Mouse (Mus musculus) adrenal gland, postnatal 25 days (tissue): ENCODE results near the gene Tor1b. TPM values are rescaled to one million over a fixed set of nuclear protein-coding genes. Genes with fewer than 3 reads are reported as not detected.
"Not testable (repeated sequence)": the region's sequence is repeated elsewhere in the genome, so short reads cannot be mapped to it uniquely, and the experiment has no call there.

Experiments used
- DNase-seq: peaks from one replicate; pipeline ENCODE4 v3.0.0; 2021; ENCODE audit warnings: mixed read lengths
- total RNA-seq: library from RNA; stranded (reverse); gene quantifications from 2 replicates; pipeline ENCODE4 v1.2.3, GENCODE M21; 2021

Gene Tor1b
- total RNA-seq, 1 experiment from 2014 or later: 59.8 TPM

DNA sequence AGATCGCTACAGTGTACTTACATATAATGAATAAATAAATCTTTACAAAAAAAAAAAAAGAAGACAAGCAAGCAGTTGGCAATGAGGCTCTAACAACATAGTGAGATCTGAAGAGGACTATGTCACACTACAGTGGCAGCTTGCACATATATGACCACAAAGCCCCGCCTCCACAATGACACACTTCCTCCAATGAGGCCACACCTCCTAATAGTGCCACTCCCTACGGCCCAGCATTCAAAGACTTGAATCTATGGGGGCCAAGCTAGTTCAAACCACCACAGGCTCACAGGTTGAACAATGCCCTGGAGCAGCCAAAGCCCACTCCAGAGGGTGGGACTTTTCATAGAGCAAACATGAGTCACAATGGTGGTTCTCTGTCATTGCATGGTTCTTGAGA is 20.8 kb upstream of the Tor1b start:
- no peak for DNase-seq

GRCm38 (mm10) chr2:30933032-30933431 is 19.7 kb upstream of the Tor1b start:
- DNase-seq: no peak

DNA sequence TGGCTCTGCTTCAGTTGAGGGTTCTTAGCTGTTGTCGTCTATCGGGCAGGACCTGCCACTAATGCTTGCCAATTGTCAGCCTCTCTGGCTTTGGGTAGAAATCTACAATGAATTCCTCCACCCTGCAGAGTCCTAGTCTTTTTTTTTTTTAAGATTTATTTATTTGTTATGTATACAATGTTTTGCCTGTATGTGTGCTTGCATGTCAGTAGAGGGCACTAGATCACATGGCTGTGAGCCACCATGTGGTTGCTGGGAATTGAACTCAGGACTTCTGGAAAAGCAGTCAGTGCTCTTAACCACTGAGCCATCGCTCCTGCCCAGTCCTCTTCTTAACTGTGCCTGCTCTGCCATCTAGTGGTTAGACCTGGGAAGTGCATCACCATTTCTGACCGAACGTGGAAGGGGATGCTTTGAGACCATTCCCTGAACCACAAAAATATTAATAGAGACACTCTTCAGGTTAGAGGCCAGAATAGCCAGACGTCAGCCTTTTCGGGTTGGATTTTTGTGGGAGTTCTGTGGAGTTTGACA is 18.8 kb upstream of the Tor1b start:
- peak; percentile 71 for DNase-seq

DNA sequence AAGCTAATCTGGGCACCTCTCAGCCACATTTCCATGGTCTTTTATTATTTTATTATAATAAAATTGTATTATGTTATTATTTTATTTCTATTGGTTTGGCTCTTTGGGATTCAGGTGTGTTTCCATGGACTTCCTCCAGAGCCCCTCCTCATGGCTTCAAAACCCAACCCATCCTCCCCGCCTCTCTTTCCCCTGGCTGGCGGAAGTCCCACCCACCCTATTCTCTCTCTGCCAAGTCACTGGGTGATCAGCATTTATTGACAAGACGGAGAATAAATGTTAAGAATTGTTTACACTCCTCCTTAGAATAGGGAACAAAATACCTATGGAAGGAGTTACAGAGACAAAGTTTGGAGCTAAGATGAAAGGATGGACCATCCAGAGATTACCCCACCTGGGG is 16.0 kb upstream of the Tor1b start:
- no peak for DNase-seq

- no peak for DNase-seq
Measured at GRCm38 (mm10) chr2:30937731-30938130, 15.0 kb upstream of the Tor1b start.

GRCm38 (mm10) chr2:30938574-30938991 is 14.2 kb upstream of the Tor1b start:
- DNase-seq: no peak

GRCm38 (mm10) chr2:30941586-30941985 is 11.2 kb upstream of the Tor1b start:
- DNase-seq: no peak

DNA sequence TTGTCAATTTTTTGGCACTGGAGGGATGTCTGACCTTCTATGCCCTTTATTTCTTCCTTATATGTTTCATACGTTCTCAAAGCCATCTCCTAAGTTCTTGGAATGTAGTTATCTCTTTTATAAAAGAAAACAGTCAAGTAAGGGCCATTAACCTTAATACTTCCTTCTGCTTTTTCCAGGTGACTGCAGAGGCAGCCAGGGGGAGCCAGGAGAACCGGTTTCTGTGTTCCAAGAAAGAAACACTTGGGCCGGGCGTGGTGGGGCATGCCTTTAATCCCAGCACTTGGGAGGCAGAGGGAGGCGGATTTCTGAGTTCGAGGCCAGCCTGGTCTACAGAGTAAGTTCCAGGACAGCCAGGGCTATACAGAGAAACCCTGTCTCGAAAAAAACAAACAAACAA is 10.6 kb upstream of the Tor1b start:
- not testable (repeated sequence) for DNase-seq

- peak; percentile 33 for DNase-seq
Measured at GRCm38 (mm10) chr2:30942603-30943011, 10.2 kb upstream of the Tor1b start.

GRCm38 (mm10) chr2:30952457-30952823 is 319 bp upstream of the Tor1b start:
- DNase-seq: no peak

GRCm38 (mm10) chr2:30954797-30955196 is 2.0 kb downstream of the Tor1b start:
- no peak for DNase-seq

DNA sequence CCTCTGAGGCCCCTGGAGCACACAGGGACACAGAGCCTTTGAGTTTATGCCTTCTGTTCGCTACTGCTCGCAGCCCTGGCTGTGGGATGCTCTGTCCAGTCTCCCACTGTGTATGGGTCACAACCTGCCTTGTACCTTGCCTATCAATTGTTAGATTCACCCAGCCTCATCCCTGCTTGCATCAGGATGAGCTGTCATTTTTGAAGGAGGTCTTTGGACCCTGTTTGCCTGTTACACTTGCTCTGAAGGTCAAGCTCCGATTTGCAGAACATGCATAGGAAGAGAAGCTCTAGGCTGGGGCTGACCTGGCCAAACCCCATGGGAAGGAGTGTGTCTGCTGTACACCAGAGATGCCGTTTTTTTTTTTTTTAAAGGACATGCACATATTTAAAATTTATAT is 4.8 kb downstream of the Tor1b start:
- DNase-seq: no peak

DNA sequence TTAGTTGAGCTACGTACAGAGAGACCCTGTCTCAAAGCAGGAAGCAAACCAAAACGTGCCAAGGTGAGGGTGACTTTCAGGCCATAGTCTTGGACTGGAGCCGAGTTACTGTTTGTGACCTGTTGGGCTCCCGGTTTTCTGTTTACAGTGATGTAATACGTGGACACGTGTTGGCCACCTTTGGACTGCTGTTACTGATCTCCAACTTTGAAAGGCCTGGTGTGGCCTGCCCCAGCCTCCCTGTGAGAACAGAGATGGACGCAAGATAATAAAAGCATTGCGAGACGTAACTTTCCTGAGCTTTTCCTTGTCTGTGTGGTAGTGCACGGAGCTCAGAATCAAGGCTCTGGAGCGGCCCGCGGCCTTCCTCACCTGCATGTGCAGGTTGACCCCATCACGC is 6.0 kb downstream of the Tor1b start:
- DNase-seq: no peak

DNA sequence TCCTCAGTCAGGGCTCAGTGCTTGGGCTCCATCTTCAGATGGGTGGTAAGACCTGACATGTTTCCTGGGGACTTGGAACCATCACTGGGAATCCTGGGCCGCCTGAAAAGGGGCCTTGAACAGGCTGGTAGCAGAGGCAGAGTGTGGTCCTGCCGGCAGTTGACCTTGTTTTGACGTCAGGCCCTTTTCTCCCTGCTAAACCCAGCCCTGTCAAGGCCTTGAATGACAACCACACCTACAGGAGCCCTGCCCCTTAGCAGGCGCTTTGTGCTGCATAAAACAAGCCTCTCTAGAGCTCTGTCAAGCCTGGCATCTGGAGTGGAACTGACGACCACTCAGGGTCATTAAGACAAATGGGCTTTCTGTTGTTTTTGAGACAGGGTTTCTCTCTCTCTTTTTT is 7.1 kb downstream of the Tor1b start:
- no peak for DNase-seq

- no peak for DNase-seq
Measured at GRCm38 (mm10) chr2:30962570-30963254, 10.0 kb downstream of the Tor1b start.

DNA sequence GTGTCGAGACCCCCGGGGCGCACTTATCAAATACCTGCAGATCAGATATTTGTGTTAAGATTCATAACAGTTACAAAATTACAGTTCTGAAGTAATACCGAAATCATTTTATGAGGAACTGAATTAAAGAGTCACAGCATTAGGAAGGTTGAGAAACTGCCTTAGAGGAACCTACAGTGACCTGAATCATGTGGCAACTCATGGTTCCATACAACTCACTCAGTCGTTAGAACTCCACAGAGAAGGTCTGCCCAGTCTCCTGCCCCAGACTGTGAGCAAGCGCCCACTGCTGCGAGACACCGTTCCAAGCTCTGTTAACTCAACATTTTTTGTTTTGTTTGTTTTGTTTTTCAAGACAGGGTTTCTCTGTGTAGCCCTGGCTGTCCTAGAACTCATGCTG is 12.9 kb downstream of the Tor1b start:
- DNase-seq: no peak

- no peak for DNase-seq
Measured at GRCm38 (mm10) chr2:30966826-30967225, 14.1 kb downstream of the Tor1b start.

DNA sequence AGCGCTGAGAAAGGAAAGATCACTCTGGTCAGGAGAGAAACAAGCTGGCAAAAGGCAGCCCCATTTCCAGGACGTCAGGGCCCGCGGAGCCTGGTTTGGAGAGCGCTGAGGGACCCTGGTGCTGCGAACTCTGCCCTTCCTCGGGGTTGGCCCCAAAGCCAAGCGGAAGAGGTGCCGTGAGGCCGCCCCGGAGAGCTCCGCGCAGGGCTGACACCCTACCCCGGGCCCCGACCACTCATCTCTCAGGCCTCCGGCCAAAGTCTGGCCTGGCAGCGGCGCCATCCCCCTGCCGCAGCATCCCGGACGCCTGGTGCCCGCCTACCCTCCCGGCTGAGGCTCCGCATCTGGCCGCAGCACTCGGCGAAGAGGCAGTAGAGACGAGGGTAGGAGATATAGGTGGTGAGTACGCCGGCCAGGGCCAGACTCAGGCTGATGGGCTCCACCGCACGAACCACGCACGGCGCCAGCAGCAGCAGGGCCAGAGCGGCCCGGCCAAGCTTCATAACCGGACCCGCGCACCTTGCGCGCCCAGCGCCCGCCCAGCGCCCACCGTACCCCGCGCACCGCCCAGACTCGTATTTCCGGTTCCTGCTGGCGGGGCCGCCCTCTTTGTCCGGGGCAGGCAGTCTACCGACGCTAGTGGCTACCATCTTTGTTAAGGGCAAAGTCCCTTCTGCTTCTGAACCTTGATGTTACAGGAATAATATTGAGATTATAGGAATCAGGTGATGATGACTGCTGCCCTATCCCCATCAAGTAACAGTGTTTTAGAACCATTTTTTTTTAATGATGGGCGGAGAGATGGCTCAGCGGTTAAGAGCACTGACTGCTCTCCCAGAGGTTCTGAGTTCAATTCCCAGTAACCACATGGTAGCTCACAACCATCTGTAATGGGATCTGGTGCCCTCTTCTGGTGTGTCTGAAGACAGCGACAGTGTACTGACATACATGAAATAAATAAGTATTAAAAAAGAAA is 14.9 kb downstream of the Tor1b start, which contains the start of gene Tor1a:
Gene Tor1a (minus strand): TSS at position 582 of the 976 bp plus-strand sequence.
- DNase-seq: peak; percentile 88

GRCm38 (mm10) chr2:30981790-30982513 is 29.2 kb downstream of the Tor1b start, which contains the start of the genes BC005624 and Usp20:
Gene BC005624, minus strand, starts transcription at chr2:30982201.
Gene Usp20, plus strand, starts transcription at chr2:30982279.
- peak; percentile 99 for DNase-seq

DNA sequence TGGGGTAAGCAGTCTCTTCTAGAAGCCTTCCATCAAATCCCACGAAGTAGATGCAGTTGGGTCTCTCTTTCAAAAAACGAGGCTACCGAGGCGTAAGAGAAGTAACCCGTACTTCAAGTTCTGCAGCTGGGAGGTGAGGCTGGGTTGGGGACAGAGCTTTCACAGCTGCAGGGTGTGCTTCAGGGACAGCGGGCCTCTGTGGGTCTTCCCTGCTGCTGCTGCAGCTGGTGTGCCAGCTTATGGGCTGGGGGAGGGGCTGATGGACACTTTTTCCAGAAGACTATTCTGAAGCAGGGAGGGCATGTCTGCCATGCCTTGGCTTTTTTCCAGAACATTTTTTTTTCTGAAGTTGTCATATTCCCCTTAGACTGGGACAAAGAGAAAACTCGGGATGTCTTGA is 30.3 kb downstream of the Tor1b start:
- no peak for DNase-seq

- peak; percentile 86 for DNase-seq
Measured at GRCm38 (mm10) chr2:30985111-30986020, 32.6 kb downstream of the Tor1b start.
